Mouse (Mus musculus) cerebral cortex, adult 2 months (tissue): Measurements from ENCODE around the gene Pald1.

Experiments used
- WGBS: fragments of 180-500 bp; shearing (Covaris S2); methylation state at CpG from one replicate; pipeline ENCODE4 v1.1.7; 2018; 5-methylcytosine and 5-hydroxymethylcytosine counted together

The Pald1 gene

GRCm38 (mm10) chr10:61370273-61370979 lies 12.9 kb downstream of the Pald1 start:
- WGBS: 67% methylated on average over 18 of the region's 18 CpGs

GRCm38 (mm10) chr10:61369755-61370154 lies 13.6 kb downstream of the Pald1 start:
- 73% methylated on average over 5 of the region's 5 CpGs for WGBS

GRCm38 (mm10) chr10:61365902-61366301 lies 17.4 kb downstream of the Pald1 start:
- 48% methylated on average over 1 of the region's 1 CpGs for WGBS

GRCm38 (mm10) chr10:61364431-61364830 lies 18.9 kb downstream of the Pald1 start:
- 94% methylated on average over 6 of the region's 6 CpGs for WGBS

- WGBS: 81% methylated on average over 8 of the region's 8 CpGs
These were observed 20.3 kb downstream of the Pald1 start for GRCm38 (mm10) chr10:61362992-61363391.

- WGBS: 66% methylated on average over 9 of the region's 9 CpGs
These were observed 20.8 kb downstream of the Pald1 start for GRCm38 (mm10) chr10:61362483-61362882.

GRCm38 (mm10) chr10:61360667-61361066 lies 22.7 kb downstream of the Pald1 start:
- 95% methylated on average over 8 of the region's 8 CpGs for WGBS

GRCm38 (mm10) chr10:61359411-61359810 lies 23.9 kb downstream of the Pald1 start:
- WGBS: 83% methylated on average over 8 of the region's 8 CpGs

GRCm38 (mm10) chr10:61357658-61358057 lies 25.7 kb downstream of the Pald1 start:
- 61% methylated on average over 8 of the region's 8 CpGs for WGBS

GRCm38 (mm10) chr10:61356568-61356967 lies 26.8 kb downstream of the Pald1 start:
- WGBS: 94% methylated on average over 8 of the region's 8 CpGs

GRCm38 (mm10) chr10:61356095-61356494 lies 27.2 kb downstream of the Pald1 start:
- WGBS: 97% methylated on average over 5 of the region's 5 CpGs

- 92% methylated on average over 13 of the region's 13 CpGs for WGBS
These were observed 27.7 kb downstream of the Pald1 start for GRCm38 (mm10) chr10:61355611-61356010.

GRCm38 (mm10) chr10:61351216-61351615 lies 32.1 kb downstream of the Pald1 start:
- WGBS: 76% methylated on average over 4 of the region's 4 CpGs

GRCm38 (mm10) chr10:61346374-61346773 lies 37.0 kb downstream of the Pald1 start:
- WGBS: 42% methylated on average over 10 of the region's 10 CpGs

GRCm38 (mm10) chr10:61345179-61345578 lies 38.2 kb downstream of the Pald1 start:
- 90% methylated on average over 8 of the region's 8 CpGs for WGBS

- WGBS: 69% methylated on average over 8 of the region's 8 CpGs
These were observed 39.4 kb downstream of the Pald1 start for GRCm38 (mm10) chr10:61343950-61344349.

GRCm38 (mm10) chr10:61342750-61343149 lies 40.6 kb downstream of the Pald1 start:
- WGBS: 90% methylated on average over 13 of the region's 13 CpGs

- 51% methylated on average over 6 of the region's 6 CpGs for WGBS
These were observed 41.8 kb downstream of the Pald1 start for GRCm38 (mm10) chr10:61341557-61341956.

- WGBS: 91% methylated on average over 5 of the region's 5 CpGs
These were observed 42.3 kb downstream of the Pald1 start for GRCm38 (mm10) chr10:61341045-61341444.

- WGBS: 94% methylated on average over 9 of the region's 9 CpGs
These were observed 43.1 kb downstream of the Pald1 start for GRCm38 (mm10) chr10:61340247-61340646.

- WGBS: 93% methylated on average over 9 of the region's 9 CpGs
These were observed 44.1 kb downstream of the Pald1 start for GRCm38 (mm10) chr10:61339216-61339615.

- 59% methylated on average over 11 of the region's 11 CpGs for WGBS
These were observed 45.7 kb downstream of the Pald1 start for GRCm38 (mm10) chr10:61337665-61338064.

- WGBS: 81% methylated on average over 5 of the region's 5 CpGs
These were observed 46.7 kb downstream of the Pald1 start for GRCm38 (mm10) chr10:61336592-61336991.

- WGBS: 25% methylated on average over 6 of the region's 6 CpGs
These were observed 47.2 kb downstream of the Pald1 start for GRCm38 (mm10) chr10:61336137-61336536.
